Mouse (Mus musculus) urinary bladder, postnatal 10 days (tissue): ENCODE results near the gene Map2.

Experiments used
- DNase-seq: peaks from one replicate; pipeline ENCODE4 v3.0.0; 2022; ENCODE audit warnings: low spot score

Map2 gene

DNA sequence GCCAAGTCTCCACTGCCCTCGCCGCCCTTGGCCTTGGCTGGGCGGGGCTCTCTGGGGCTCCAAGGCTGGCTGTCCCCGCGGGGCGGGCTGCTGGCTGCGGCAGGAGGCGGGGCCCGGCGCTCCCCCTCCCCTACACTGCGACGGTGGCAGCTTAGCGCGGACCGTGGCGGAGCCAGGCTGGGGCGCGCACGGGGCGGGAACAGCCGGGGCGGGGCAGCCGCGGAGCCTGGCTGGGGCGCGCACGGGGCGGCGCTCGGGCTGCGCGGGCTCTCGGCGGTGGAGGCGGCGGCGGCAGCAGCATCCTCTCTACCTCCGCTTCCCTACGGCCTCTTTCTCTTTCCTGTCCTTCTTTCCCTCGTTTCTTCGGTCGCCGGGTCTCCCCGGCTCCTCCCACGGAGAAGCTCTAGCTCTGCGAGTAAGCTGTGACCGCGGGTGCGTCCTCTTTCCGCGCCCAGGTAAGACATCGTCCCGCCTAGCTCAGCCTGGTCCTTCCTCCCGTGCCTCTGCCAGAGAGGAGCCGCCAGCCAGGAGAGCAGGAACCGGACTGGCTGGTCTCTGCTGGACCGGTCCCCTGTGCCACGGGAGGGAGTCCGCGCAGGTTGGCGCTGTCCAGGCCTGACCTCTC, at the start of gene Map2:
Map2 (plus strand) TSS at position 233 of the 625 bp plus-strand sequence.
- no peak for DNase-seq

- DNase-seq, result no peak
Measured at GRCm38 (mm10) chr1:66133014-66133413, 42.1 kb upstream of the Map2 start.

DNA sequence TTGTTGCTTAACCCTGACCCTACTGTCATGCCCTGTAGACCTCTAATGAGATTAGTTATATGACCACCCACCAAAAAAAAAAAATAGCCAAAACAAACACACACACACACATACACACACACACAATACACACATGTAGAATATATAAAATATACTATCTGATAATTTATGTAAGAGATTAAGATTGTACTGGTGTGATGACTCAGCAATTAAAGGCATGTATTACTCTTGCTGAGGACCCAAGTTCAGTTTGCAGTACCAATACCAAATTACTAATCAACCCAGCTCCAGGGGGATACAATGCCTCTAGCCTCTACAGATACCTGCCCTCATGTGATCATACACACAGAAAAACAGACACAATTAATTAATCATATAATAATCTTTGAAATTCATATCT, 39.7 kb upstream of the Map2 start:
- DNase-seq, result no peak

DNA sequence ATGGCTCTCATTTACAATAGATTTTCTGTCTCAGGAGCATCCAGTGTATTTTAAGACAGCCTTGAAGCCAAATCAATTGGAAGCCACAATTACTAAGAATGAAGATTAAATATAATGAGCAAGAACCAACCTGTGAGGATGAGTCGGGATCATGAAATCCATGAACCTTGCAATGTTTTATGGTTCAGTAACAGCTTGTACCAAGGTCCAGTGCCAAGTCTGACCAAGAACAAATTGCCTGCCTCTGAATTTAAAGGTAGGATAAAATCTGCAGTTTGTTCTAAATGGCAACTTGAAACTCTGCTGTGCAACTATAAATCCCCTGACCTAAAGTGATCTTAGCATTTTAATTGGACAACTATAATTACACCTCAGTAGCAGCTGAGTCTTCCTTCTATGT, 34.4 kb upstream of the Map2 start:
- DNase-seq, result no peak

- DNase-seq, result no peak
Measured at GRCm38 (mm10) chr1:66145180-66145579, 29.9 kb upstream of the Map2 start.

GRCm38 (mm10) chr1:66148825-66149514, 26.1 kb upstream of the Map2 start:
- no peak for DNase-seq

DNA sequence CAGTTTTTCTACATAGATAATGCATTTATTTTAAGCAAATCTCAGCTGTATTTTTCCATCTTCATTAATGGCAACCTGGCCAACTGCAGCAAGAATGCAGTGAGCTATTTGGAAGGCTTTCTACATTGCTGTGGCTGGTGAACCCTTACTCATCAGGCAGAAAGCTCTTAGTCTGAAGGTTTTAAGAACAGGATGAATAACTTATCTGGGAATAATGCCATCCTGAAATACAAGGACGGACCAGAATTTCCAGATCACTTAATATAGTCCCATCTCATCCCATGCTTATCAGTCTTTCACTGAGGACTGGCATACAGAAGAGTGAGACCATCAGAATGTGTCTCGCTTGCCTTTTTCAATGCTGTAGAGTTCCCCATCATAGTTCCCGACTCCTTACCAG, 24.3 kb upstream of the Map2 start:
- no peak for DNase-seq

DNA sequence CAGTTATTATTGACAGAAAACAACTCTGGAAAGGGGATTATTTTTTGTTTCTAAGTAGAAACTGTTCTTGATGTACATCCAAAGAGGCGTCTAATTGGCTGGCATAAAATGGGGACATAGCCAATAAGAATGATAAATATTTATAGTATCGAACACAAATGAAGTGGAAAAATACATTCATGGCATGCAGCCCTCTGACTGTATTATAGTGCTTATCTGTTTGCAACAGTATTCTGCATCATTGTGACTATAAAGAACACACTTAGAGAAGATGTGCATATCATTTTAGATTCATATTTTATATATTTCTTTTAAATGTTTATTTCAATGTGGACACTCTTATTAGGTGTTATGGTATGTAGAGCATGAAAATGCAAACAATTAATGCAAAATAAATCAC, 17.9 kb upstream of the Map2 start:
- DNase-seq, result no peak

- DNase-seq, result no peak
Measured at GRCm38 (mm10) chr1:66157589-66157988, 17.5 kb upstream of the Map2 start.

- DNase-seq, result no peak
Measured at GRCm38 (mm10) chr1:66164648-66165047, 10.4 kb upstream of the Map2 start.

DNA sequence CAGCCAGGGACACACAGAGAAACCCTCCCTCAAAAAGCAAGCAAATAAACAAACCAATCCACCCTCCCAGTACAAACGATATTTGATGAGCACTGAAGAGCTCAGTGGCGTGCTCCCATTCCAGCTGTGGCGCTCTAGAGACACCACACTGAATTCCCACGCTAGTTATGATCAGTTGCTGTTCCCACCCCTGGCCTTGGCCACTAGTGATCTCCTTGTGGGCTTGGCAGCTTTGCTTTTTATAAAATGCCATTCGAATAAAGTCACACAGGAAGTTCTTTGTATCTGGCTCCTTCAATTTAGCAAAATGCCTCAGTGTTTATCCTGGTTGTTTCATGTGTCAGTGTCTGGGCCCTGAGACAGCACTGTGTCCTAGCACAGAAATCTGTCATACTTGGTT, 6.4 kb upstream of the Map2 start:
- DNase-seq, result no peak

GRCm38 (mm10) chr1:66172127-66172526, 2.9 kb upstream of the Map2 start:
- no peak for DNase-seq

DNA sequence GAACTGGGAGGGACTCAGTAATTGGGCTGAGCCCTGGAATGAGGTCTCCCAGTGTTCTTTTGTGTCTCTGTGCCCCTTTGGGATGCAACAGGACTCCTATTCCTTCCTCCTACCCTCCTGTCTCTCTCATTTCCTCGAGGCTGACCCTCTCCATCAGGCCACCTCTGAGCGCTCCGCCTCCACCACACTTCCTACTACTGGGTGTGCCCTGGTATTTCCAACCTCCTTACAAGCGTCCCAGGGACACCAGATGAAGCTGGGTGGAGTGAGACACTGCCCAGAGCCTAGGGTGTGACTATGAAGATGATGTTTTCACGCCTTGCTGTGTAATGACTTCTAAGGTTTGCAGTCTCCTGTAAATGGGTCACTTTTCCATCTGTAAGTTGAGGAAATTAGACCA, 1.4 kb upstream of the Map2 start:
- no peak for DNase-seq

DNA sequence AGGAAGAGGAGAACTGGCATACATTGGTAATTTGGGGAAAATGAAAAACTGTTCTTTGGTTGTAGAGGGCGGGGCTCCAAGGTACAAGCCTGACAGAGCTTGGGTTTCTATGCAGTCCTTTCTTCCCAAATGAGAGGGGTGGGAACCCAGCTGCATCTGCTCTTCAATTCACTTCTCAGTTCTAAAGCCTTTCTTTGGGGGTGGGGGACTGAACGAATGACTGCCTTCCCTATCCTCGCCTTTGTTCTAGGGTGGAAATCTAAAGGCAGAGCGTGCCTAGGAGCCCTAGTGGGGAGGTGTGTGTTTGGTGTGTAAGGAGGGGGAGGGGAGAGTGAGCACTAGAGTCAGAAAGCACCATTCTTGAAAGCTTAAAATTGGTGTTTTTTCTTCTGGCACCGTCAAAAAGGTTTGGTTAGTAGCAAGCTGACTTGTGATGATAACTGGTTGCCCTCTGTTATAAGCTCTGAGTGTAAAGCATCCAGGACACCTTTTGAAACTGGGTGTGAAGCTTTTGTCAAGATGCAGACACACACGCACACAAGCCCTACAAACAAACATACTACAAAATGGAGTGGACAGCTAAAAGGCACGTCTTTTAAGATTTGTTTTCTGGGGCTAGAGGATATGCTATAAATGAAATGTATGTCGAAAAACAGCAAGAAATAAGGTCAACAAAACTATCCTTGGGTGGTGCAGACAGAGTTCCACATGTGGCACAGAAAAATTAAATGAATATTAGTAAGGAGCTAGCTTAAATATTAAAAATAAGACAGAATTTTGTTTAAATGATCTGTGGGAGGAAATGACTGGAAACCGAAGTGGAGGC, 1.2 kb downstream of the Map2 start:
- no peak for DNase-seq

DNA sequence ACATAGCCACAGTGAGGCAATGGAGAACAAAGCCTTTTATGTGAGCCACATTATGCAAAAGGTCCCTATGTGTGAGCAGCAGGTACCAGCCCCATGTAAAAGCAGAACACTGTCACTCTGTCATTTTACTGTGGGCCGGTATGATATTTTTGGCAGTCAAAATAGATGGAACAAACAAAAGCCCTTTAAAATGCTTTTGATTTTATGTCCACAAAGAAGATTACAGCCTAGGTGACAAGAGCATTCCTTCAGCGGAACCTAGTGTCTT, 1.7 kb downstream of the Map2 start:
- no peak for DNase-seq

- no peak for DNase-seq
Measured at GRCm38 (mm10) chr1:66177489-66178170, 2.6 kb downstream of the Map2 start.

- DNase-seq, result no peak
Measured at GRCm38 (mm10) chr1:66187016-66187681, 12.1 kb downstream of the Map2 start.

DNA sequence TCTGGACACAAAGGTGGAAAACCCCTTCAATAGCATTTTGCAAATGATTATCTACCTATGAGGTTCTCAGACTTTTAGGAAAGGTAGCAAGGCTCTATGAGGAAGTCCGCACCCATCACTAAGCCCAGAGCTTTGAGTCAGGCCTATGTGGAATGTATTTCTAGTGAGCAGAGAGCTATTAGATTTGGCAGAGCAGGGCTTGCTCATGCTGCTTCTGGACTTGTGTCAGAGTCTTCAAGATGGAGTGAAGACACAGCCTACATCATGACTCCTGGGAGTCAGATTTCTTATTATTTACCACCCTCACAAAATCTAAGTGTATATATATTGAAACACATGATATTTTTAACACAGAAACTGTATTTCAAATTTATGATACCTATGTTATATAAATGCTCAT, 17.3 kb downstream of the Map2 start:
- DNase-seq, result no peak

GRCm38 (mm10) chr1:66192891-66193290, 17.8 kb downstream of the Map2 start:
- DNase-seq, result no peak

DNA sequence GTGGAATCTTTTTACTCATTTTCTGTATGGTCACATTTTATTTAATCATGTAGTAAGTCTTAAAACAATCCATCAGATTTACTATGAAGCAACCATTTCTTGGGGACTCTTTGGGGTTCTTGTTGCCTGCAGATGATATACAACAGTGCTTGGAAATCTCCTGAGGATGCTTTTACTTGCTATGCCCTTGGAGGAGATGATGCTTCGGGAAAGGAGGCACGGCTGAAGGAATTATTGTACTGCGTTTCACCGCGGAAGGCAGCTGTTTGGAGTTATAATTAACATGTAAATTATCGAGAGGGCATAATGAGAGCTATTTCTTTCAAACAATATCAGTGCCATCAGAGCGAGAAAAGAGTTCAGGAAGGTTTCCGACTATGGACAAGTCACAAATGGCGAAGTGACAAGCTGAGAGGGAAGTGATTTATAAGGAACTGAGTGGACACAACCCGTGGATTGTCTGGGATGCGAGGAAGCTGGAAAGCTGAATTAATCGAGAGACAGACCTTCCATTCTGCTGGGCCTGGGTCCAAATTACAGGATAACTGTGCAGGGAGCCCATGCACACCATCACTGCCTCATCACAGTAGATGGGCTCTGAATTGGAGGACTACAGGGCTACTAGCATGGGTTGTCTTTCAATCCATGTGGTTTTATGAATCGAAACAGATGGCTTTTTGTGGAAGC, 20.1 kb downstream of the Map2 start:
- DNase-seq, result no peak

GRCm38 (mm10) chr1:66196240-66196639, 21.2 kb downstream of the Map2 start:
- DNase-seq, result no peak

GRCm38 (mm10) chr1:66196716-66197115, 21.6 kb downstream of the Map2 start:
- DNase-seq, result no peak
